Mouse (Mus musculus) heart, adult 2 months (tissue): ENCODE data around the gene Gxylt1.

Experiments used
- CTCF ChIP-seq: fragments of 200-600 bp; IDR thresholded peaks from 2 replicates; pipeline ENCODE4 v1.8.1; 2022; ENCODE audit warnings: antibody characterized with exemption, mild to moderate bottlenecking, moderate library complexity
- POLR2A ChIP-seq: fragments of 200-500 bp; IDR thresholded peaks from 2 replicates; pipeline ENCODE4 v1.6.1; 2011; ENCODE audit warnings: mild to moderate bottlenecking, low read depth, low read length, control low read depth; ENCODE audit not compliant: insufficient read depth

DNA sequence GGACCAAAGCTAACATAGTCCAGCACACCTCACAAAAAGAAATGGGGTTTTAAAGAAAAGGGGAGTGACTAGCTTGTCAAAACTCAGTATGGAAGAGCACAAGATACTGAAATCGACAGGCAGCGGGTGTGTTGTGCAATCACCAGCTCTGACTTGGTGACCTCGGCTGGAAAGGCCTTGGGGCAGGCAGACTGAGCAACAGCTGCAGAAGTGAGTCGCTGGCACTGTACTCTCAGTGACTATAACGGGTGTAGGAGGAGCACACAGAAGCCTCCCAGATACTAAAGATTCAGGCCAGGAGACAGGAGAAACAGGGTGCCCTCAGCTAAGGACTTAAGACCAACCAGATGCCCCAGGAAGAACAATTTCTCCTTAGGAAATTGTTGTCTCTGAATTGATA is 73.0 kb downstream of the Gxylt1 start:
- TF ChIP-seq CTCF (no peak), POLR2A (no peak)
